Mouse (Mus musculus) c-Kit-positive CD71-positive TER-119-positive erythroid progenitor cells, embryonic 14.5 days (primary cell): Measurements from ENCODE around the gene Nfic.

Source experiments
- DNase-seq: peaks from one replicate; pipeline ENCODE4 v3.0.0-alpha.2; 2013; ENCODE audit warnings: low spot score

The Nfic gene

GRCm38 (mm10) chr10:81485060-81485449, 29.6 kb upstream of the Nfic start:
- no peak for DNase-seq

- DNase-seq, result no peak
Measured at GRCm38 (mm10) chr10:81484441-81485059, 29.1 kb upstream of the Nfic start.

GRCm38 (mm10) chr10:81483983-81484382, 28.5 kb upstream of the Nfic start:
- peak; percentile 51 for DNase-seq

- DNase-seq, result no peak
Measured at GRCm38 (mm10) chr10:81482533-81482889, 27.1 kb upstream of the Nfic start, which contains the start of gene Celf5. Gene Celf5 (minus strand): TSS chr10:81482709.

GRCm38 (mm10) chr10:81481605-81482532, 26.4 kb upstream of the Nfic start:
- DNase-seq, result no peak

- no peak for DNase-seq
Measured at GRCm38 (mm10) chr10:81474461-81474860, 19.0 kb upstream of the Nfic start.

GRCm38 (mm10) chr10:81473003-81473451, 17.6 kb upstream of the Nfic start:
- no peak for DNase-seq

- no peak for DNase-seq
Measured at GRCm38 (mm10) chr10:81472403-81473002, 17.1 kb upstream of the Nfic start.

- no peak for DNase-seq
Measured at GRCm38 (mm10) chr10:81470454-81470853, 15.0 kb upstream of the Nfic start.

- no peak for DNase-seq
Measured at GRCm38 (mm10) chr10:81469253-81469652, 13.8 kb upstream of the Nfic start.

- DNase-seq, result no peak
Measured at GRCm38 (mm10) chr10:81467670-81468235, 12.3 kb upstream of the Nfic start.

- no peak for DNase-seq
Measured at GRCm38 (mm10) chr10:81466881-81467280, 11.4 kb upstream of the Nfic start.

GRCm38 (mm10) chr10:81466066-81466465, 10.6 kb upstream of the Nfic start:
- DNase-seq, result no peak

- DNase-seq, result no peak
Measured at GRCm38 (mm10) chr10:81465265-81465645, 9.8 kb upstream of the Nfic start.

GRCm38 (mm10) chr10:81464405-81465264, 9.2 kb upstream of the Nfic start:
- DNase-seq, result peak; percentile 60

- no peak for DNase-seq
Measured at GRCm38 (mm10) chr10:81463531-81463930, 8.1 kb upstream of the Nfic start.

GRCm38 (mm10) chr10:81462917-81463316, 7.5 kb upstream of the Nfic start:
- DNase-seq, result no peak

- DNase-seq, result no peak
Measured at GRCm38 (mm10) chr10:81462415-81462804, 7.0 kb upstream of the Nfic start.

GRCm38 (mm10) chr10:81461673-81462414, 6.4 kb upstream of the Nfic start:
- no peak for DNase-seq

GRCm38 (mm10) chr10:81460951-81461350, 5.5 kb upstream of the Nfic start:
- DNase-seq, result no peak

GRCm38 (mm10) chr10:81460471-81460870, 5.0 kb upstream of the Nfic start:
- no peak for DNase-seq
